ENCODE assay signal across 9 mouse cellular contexts in genomic region chr16:20497980-20498676, GRCm38 (mm10). TPM values are rescaled to one million over a fixed set of nuclear protein-coding genes. Genes with fewer than 3 reads are reported as not detected.
A peak's percentile ranks its signal among the peaks of the same experiment; 100 is the strongest.
DNase-seq lines count a peak whose midpoint lies in the region; ATAC-seq lines count a peak whose summit lies in the region.
"Had no signal": no experiment of that assay in that cellular context is flagged by ENCODE, and none has a peak within 500 bp of the region (broad histone marks: within the 10 kb centered on the region; RNA-seq: fewer than 3 reads in every experiment).

No protein-coding gene starts in this region.

- H3K27ac ChIP-seq in heart, embryonic 10.5 days = peak overlapping the region; percentile 97
- peak overlapping the region; percentile 88 for H3K27ac ChIP-seq in hindbrain, embryonic 13.5 days

- no peaks in the 10 kb centered on the region for H3K9me3 ChIP-seq in heart, embryonic 10.5 days
- no peaks in the 10 kb centered on the region for H3K9me3 ChIP-seq in hindbrain, embryonic 13.5 days

- H3K9ac ChIP-seq in hindbrain, embryonic 13.5 days = peak overlapping the region; percentile 91

- H3K4me3 ChIP-seq in heart, embryonic 10.5 days = peak overlapping the region; percentile 92
- H3K4me3 ChIP-seq in hindbrain, embryonic 13.5 days = peak overlapping the region; percentile 85

- 6% methylated on average over 16 of the region's 16 CpGs for WGBS in heart, embryonic 10.5 days
- 12% methylated on average over 16 of the region's 16 CpGs for WGBS in hindbrain, embryonic 13.5 days

- H3K4me1 ChIP-seq in heart, embryonic 10.5 days = 0 out of 2 replicates have a peak, but pooled peaks cover 4% of the 10 kb centered on the region
- peaks cover 23% of the 10 kb centered on the region for H3K4me1 ChIP-seq in hindbrain, embryonic 13.5 days (replicated peaks)

- no peak for DNase-seq in heart, embryonic 10.5 days (ENCODE audit: low spot score)
- DNase-seq in heart, adult 9 months (ENCODE audit: low spot score in 2 of 2) = no peak
- peak; percentile 69 for DNase-seq in R1 (ENCODE audit: low read depth, low spot score)
- DNase-seq in lung, postnatal 36 days = peak; percentile 21
- DNase-seq in T-cell, adult 2 months (ENCODE audit: low spot score) = no peak
- no peak for DNase-seq in urinary bladder, adult 2 months (ENCODE audit: low spot score)
- DNase-seq in left cerebral cortex, adult 11 months (ENCODE audit: low spot score) = no peak

- H3K4me2 ChIP-seq in hindbrain, embryonic 13.5 days = peak overlapping the region; percentile 81

- H3K36me3 ChIP-seq in heart, embryonic 10.5 days = peaks cover 26% of the 10 kb centered on the region
- peaks cover 25% of the 10 kb centered on the region for H3K36me3 ChIP-seq in hindbrain, embryonic 13.5 days

- ATAC-seq in hindbrain, embryonic 13.5 days (ENCODE audit: low FRiP score) = no peak

- H3K27me3 ChIP-seq in heart, embryonic 10.5 days (ENCODE audit: insufficient read depth, poor library complexity, severe bottlenecking) = no peaks in the 10 kb centered on the region
- H3K27me3 ChIP-seq in hindbrain, embryonic 13.5 days = peaks cover 18% of the 10 kb centered on the region
- H3K27me3 ChIP-seq: Patski had no signal

RNA-seq across cellular contexts. Expression of gene Eif2b5, which starts 0.5 kb away (rescaled TPM):
- 107 and 125 TPM in 2 replicates for polyA plus RNA-seq in heart, embryonic 10.5 days (2016; fragmentation: Nextera tagmentation; extraction: Ambion mirVana)
- 99.5 and 100 TPM in 2 replicates for polyA plus RNA-seq in hindbrain, embryonic 13.5 days (2015; fragmentation: Nextera tagmentation; extraction: Ambion mirVana)
- polyA plus RNA-seq in urinary bladder, adult 2 months (2012; rRNA removed) = 33.2 and 34.2 TPM in 2 replicates

RNA-seq across cellular contexts. Expression of gene Dvl3, which starts 18.7 kb away (rescaled TPM):
- polyA plus RNA-seq in heart, embryonic 10.5 days (2016; fragmentation: Nextera tagmentation; extraction: Ambion mirVana) = 24.0 and 28.6 TPM in 2 replicates
- polyA plus RNA-seq in hindbrain, embryonic 13.5 days (2015; fragmentation: Nextera tagmentation; extraction: Ambion mirVana) = 40.7 and 43.5 TPM in 2 replicates
- polyA plus RNA-seq in urinary bladder, adult 2 months (2012; rRNA removed) = 22.5 and 38.0 TPM in 2 replicates

RNA-seq across cellular contexts. Expression of gene Ap2m1, which starts 37.1 kb away (rescaled TPM):
- polyA plus RNA-seq in heart, embryonic 10.5 days (2016; fragmentation: Nextera tagmentation; extraction: Ambion mirVana) = 529 and 565 TPM in 2 replicates
- 1,101 and 1,130 TPM in 2 replicates for polyA plus RNA-seq in hindbrain, embryonic 13.5 days (2015; fragmentation: Nextera tagmentation; extraction: Ambion mirVana)
- polyA plus RNA-seq in urinary bladder, adult 2 months (2012; rRNA removed) = 411 and 488 TPM in 2 replicates

RNA-seq across cellular contexts. Expression of gene Abcf3, which starts 50.2 kb away (rescaled TPM):
- 49.9 and 51.7 TPM in 2 replicates for polyA plus RNA-seq in heart, embryonic 10.5 days (2016; fragmentation: Nextera tagmentation; extraction: Ambion mirVana)
- polyA plus RNA-seq in hindbrain, embryonic 13.5 days (2015; fragmentation: Nextera tagmentation; extraction: Ambion mirVana) = 81.2 and 85.0 TPM in 2 replicates
- polyA plus RNA-seq in urinary bladder, adult 2 months (2012; rRNA removed) = 40.8 and 41.5 TPM in 2 replicates

Comparison
In these comparisons a context has a peak if more than half of its experiments do, and no peak if none do; other contexts are left out.
1. DNase-seq: peak in R1 (single experiment) and lung, postnatal 36 days (single experiment); none in heart, embryonic 10.5 days (single experiment), heart, adult 9 months (0 of 2), T-cell, adult 2 months (single experiment), urinary bladder, adult 2 months (single experiment) and left cerebral cortex, adult 11 months (single experiment).